Mouse (Mus musculus) heart, postnatal 36 days (tissue): ENCODE measurements around the gene Lsp1. TPM values are rescaled to one million over a fixed set of nuclear protein-coding genes. Genes with fewer than 3 reads are reported as not detected.

ENCODE experiments used
- DNase-seq, 2 experiments: peaks; one replicate each; pipeline ENCODE4 v3.0.0; 2021 to 2022
- intact Hi-C: fragments of 180-260 bp; cut with DNase I; formaldehyde crosslinking; loops from one replicate; pipeline ENCODE4 v1.15.1; 2025
- total RNA-seq, 2 experiments: library from RNA; stranded (reverse); gene quantifications; 2 replicates each; pipeline ENCODE4 v1.2.3; 2021

Lsp1 gene
- total RNA-seq, 2 experiments from 2014 or later: 31.7 to 40.4 TPM

DNA sequence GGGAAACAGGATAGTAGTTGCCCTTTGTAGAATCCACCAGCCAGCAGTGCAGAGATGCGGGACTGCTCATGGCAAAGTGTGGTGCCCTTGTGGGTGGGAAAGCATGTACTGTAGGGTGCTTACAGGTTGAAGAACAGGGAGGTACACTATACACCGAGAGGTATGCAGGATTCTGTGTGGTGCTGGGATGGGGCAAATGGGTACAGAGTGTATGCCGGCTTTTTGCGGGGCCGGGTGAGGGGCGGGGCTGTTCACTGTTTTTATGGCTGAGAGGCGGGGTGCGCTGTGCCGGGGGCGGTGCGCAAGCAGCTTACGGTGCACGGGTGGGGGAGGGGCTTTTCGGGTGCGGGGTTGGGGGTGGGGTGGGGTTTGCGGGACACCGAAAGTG is 72.1 kb downstream of the Lsp1 start, which contains the start of gene Mrpl23:
Mrpl23 (plus strand) TSS at position 16 of the 388 bp plus-strand sequence.
- intact Hi-C loops: no loop called here
- no peak for DNase-seq

DNA sequence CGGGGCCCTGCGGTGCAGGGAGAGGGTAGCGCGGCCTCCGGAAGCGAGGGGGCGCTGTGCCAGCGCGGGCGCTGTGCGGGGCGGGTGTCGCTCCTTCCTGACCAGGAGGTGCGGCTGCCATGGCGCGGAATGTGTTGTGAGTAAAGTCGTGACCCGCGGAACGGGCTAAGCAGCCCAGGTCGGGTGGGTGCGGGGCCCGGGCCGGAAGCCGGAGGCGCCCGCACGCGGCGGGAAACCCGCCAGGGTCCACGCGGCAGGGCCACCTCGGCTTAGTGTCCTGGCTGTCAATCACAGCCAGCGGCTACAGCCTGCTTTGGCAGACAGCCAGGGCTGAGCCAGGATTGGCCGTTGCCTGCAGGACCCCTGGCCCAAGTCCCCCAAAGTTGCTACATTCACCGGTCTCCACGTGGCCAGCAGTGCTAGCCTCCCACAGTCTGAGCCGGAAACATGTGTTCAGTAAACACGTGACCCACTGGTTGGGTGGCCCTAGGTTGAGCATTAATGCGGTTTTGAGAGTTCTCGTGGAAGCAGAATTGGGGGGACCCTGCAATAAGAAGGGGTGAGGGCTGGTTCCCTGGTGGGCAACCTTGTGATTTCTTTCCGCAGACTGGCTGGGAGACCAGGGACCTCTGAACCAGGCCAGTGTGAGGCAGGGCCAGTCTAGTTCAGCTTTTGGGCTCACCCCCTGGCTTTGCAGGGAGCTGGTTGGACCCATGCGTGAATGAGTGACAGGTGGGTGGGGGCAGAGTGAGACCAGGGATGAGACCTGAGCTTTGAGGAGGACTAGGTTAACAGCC is 72.6 kb downstream of the Lsp1 start:
- intact Hi-C loops: no loop called here
- peak; percentile 89 to 91 for DNase-seq

- intact Hi-C loops: loop anchor here (5.0 kb wide), 1 partner anchor 137 kb away; no protein-coding TSS in a partner anchor
Observed at GRCm38 (mm10) chr7:142535116-142535515, 74.5 kb downstream of the Lsp1 start.

DNA sequence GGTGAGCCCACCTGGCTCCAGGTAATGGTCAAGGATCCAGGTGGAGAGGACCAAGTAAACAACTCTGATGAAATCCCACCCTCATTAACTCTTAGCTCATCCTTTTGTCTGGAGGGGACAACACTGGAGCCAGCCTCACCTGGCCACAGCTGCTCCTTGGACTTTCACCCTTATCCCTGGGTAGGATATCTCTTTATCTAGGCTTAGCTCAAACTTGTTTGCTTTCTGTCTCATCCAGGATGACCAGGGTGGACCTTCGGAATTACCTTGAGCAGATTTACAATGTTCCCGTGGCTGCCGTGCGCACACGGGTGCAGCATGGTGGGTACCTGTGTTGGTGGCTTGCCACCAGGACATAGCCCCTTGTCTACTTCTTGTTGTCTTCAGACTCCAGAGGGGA is 75.2 kb downstream of the Lsp1 start:
- no peak for DNase-seq
- intact Hi-C loops: loop anchor here (5.0 kb wide), 1 partner anchor 136 kb away; no protein-coding TSS in a partner anchor

More at GRCm38 (mm10) chr7:142535116-142535515, 74.5 kb downstream of the Lsp1 start:
- no peak for DNase-seq

- no peak for DNase-seq
- intact Hi-C loops: loop anchor here (5.0 kb wide), 1 partner anchor 135 kb away; no protein-coding TSS in a partner anchor
Observed at GRCm38 (mm10) chr7:142537181-142537580, 76.6 kb downstream of the Lsp1 start.

GRCm38 (mm10) chr7:142537879-142538278 is 77.3 kb downstream of the Lsp1 start:
- peak; percentile 68 to 78 for DNase-seq
- intact Hi-C loops: loop anchor here (1.0 to 5.0 kb wide), 2 partner anchors 42 to 134 kb away; no protein-coding TSS in a partner anchor

GRCm38 (mm10) chr7:142538291-142538690 is 77.7 kb downstream of the Lsp1 start:
- no peak for DNase-seq
- intact Hi-C loops: loop anchor here (1.0 to 5.0 kb wide), 2 partner anchors 42 to 134 kb away; no protein-coding TSS in a partner anchor

GRCm38 (mm10) chr7:142538766-142539165 is 78.2 kb downstream of the Lsp1 start:
- no peak for DNase-seq
- intact Hi-C loops: loop anchor here (1.0 to 5.0 kb wide), 2 partner anchors 42 to 134 kb away; no protein-coding TSS in a partner anchor

DNA sequence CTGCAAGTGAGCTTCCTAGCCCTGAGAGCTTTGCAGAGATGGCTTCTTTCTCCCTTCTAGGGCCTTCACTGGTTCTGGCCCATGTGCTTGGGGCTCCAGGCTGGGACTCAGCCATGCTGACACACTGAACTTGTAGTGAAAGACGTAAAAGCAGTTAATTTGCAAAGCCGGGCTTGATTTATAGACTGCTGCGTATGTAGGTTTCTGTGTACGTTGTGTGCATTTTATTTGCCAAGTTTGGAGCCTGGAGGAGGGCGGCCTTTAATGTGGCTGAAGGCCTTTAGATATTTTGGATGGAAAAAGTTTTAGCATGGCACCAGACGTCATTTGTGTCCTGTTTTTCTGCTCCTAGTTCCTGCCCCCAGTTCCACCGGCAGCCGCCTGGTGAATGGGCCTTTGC is 79.2 kb downstream of the Lsp1 start:
- no peak for DNase-seq

GRCm38 (mm10) chr7:142542771-142543303 is 82.2 kb downstream of the Lsp1 start:
- DNase-seq: no peak
- intact Hi-C loops: no loop called here

More for the DNA sequence above, 79.2 kb downstream of the Lsp1 start:
- intact Hi-C loops: loop anchor here (5.0 kb wide), 1 partner anchor 132 kb away; no protein-coding TSS in a partner anchor

Other genes starting within 250 kb of the Lsp1 start
- not detected for gene Gm7579, start 248.9 kb upstream of the Lsp1 start, total RNA-seq
- gene Krtap5-5, start 230.8 kb upstream of the Lsp1 start, total RNA-seq: not detected
- gene Gm40460, start 219.7 kb upstream of the Lsp1 start, total RNA-seq: not detected
- gene Gm2431, start 202.5 kb upstream of the Lsp1 start, total RNA-seq: not detected
- gene Gm4559, start 186.4 kb upstream of the Lsp1 start, total RNA-seq: not detected
- not detected for gene Krtap5-1, start 163.7 kb upstream of the Lsp1 start, total RNA-seq
- gene Krtap5-4, start 157.3 kb upstream of the Lsp1 start, total RNA-seq: not detected
- 1 to 10 TPM; 1.8 to 2.0 TPM for gene Ifitm10, start 87.1 kb upstream of the Lsp1 start, total RNA-seq
- gene Gm49369, start 78.1 kb upstream of the Lsp1 start, total RNA-seq: 1 to 10 TPM in 1 of 2 experiments, under 1 TPM in 1; 0.72 to 8.2 TPM
- gene Ctsd, start 72.8 kb upstream of the Lsp1 start, total RNA-seq: 100 to 1,000 TPM; 830 to 843 TPM
- gene Syt8, start 26.0 kb upstream of the Lsp1 start, total RNA-seq: not detected
- 1 to 10 TPM; 1.6 to 3.4 TPM for gene Tnni2, start 19.0 kb upstream of the Lsp1 start, total RNA-seq
- under 1 TPM; 0.61 to 0.68 TPM for gene Tnnt3, start 38.0 kb downstream of the Lsp1 start, total RNA-seq
- gene Mrpl23, start 71.9 kb downstream of the Lsp1 start, total RNA-seq: 10 to 100 TPM; 12.8 to 13.1 TPM
- gene Igf2, start 206.0 kb downstream of the Lsp1 start, total RNA-seq: 10 to 100 TPM; 78.1 to 89.2 TPM
- gene Gm49394, start 209.1 kb downstream of the Lsp1 start, total RNA-seq: under 1 TPM in 1 of 2 experiments, not detected in 1; 0.08 TPM